Comparison of ENCODE assay signal across 18 mouse cellular contexts in genomic region chr6:142893716-142894115, GRCm38 (mm10).
"Had no signal": no experiment of that assay in that cellular context is flagged by ENCODE, and none has a peak within 500 bp of the region (broad histone marks: within the 10 kb centered on the region; RNA-seq: fewer than 3 reads in every experiment).

No protein-coding gene starts in this region.

- ATAC-seq: liver, postnatal 0 days; lung, postnatal 0 days; midbrain, embryonic 13.5 days; midbrain, embryonic 15.5 days had no signal

- H3K4me1 ChIP-seq: lung, embryonic 15.5 days; midbrain, embryonic 13.5 days; midbrain, embryonic 15.5 days; neural tube, embryonic 12.5 days; stomach, embryonic 15.5 days had no signal

- H3K9ac ChIP-seq: liver, postnatal 0 days; lung, embryonic 15.5 days; midbrain, embryonic 13.5 days; midbrain, embryonic 15.5 days; neural tube, embryonic 12.5 days; stomach, embryonic 15.5 days had no signal

- H3K36me3 ChIP-seq: lung, embryonic 15.5 days; midbrain, embryonic 13.5 days; midbrain, embryonic 15.5 days; neural tube, embryonic 12.5 days; stomach, embryonic 15.5 days had no signal

- H3K27ac ChIP-seq: lung, embryonic 15.5 days; macrophage; midbrain, embryonic 13.5 days; midbrain, embryonic 15.5 days; neural tube, embryonic 12.5 days; stomach, embryonic 15.5 days; stomach, postnatal 0 days had no signal

- DNase-seq: liver, postnatal 0 days; lung, adult 2 months; lung, postnatal 14 days; lung, postnatal 36 days; right cerebral cortex, postnatal 14 days; thymus, adult 2 months; thymus, postnatal 25 days; thymus, postnatal 4 days had no signal

- H3K27me3 ChIP-seq: lung, embryonic 15.5 days; megakaryocyte, embryonic 14.5 days; midbrain, embryonic 13.5 days; midbrain, embryonic 15.5 days; neural tube, embryonic 12.5 days; stomach, embryonic 15.5 days had no signal

- H3K9me3 ChIP-seq: lung, embryonic 15.5 days; megakaryocyte, embryonic 14.5 days; midbrain, embryonic 13.5 days; midbrain, embryonic 15.5 days; neural tube, embryonic 12.5 days; stomach, embryonic 15.5 days had no signal

- H3K4me3 ChIP-seq: lung, embryonic 15.5 days; megakaryocyte, embryonic 14.5 days; midbrain, embryonic 13.5 days; midbrain, embryonic 15.5 days; neural tube, embryonic 12.5 days; stomach, embryonic 15.5 days had no signal

- H3K4me2 ChIP-seq: lung, embryonic 15.5 days; midbrain, embryonic 11.5 days; midbrain, embryonic 13.5 days; midbrain, embryonic 15.5 days; neural tube, embryonic 12.5 days; stomach, embryonic 15.5 days had no signal
